Mouse (Mus musculus) left cerebral cortex, postnatal 25 days (tissue): ENCODE measurements around the gene Nphp1. TPM values are rescaled to one million over a fixed set of nuclear protein-coding genes. Genes with fewer than 3 reads are reported as not detected.

Source experiments
- DNase-seq, 2 experiments: peaks; one replicate each; pipeline ENCODE4 v3.0.0; 2022; ENCODE audit warnings: low spot score in 2 of 2, mixed read lengths in 1 of 2
- intact Hi-C: fragments of 180-260 bp; cut with DNase I; formaldehyde crosslinking; loops from one replicate; pipeline ENCODE4 v1.15.1; 2025
- total RNA-seq, 2 experiments: library from RNA; stranded (reverse); gene quantifications; 2 replicates each; pipeline ENCODE4 v1.2.3; 2021

Gene Nphp1
- 10 to 100 TPM; 18.8 to 19.3 TPM for total RNA-seq

DNA sequence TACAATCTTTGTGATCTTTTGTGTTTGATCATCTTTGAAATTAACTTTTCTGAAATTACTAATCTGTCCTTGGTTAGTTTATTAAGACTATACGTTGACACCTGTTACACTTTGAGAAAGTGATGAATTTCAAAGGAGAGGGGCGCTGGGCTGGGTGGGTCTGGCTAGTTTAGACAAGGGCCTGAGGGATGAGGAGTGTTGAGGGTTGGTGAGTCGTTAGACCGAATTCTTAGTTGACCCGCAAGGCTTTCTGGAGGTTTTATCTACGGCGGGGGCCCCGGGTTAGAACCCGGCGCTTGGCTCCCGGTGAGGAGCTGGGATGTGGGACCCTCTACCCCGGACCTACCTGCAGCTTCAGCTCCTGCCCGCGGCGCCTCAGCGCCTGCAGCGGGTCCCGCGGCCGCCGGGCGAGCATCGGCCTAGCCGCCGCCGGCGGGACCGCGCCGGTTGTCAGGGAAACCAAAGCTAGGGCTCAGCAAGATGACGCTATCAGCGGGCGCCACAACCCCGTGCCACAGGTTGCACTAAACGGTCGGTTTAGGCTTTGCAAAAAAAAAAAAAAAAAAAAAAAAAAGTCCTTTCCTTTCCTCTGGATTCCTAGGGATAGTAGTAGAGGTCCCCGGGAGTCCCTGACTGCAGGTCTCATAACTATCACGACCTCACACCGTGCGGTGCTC lies at the start of gene Nphp1:
Gene Nphp1 (minus strand): TSS at position 458 of the 677 bp plus-strand sequence.
- intact Hi-C loops: no loop called here
- DNase-seq: peak; percentile 88 to 89

DNA sequence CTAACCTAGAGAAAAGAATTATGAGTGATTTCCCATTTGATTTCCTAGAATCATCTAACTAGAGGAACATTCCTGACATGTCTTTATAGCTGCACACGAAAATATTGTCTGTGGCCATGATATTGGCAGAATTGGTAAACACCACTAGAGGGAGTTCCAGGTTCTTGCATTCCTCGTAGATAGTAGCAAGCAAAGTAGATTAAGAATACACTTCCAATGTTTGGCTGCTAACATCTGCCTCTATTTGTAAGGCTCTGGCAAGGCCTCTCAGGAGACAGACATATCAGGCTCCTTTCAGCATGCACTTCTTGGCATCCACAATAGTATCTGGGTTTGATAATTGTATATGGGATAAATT lies 44.1 kb upstream of the Nphp1 start:
- DNase-seq: peak in 1 of 2 experiments; percentile 20
- intact Hi-C loops: no loop called here

DNA sequence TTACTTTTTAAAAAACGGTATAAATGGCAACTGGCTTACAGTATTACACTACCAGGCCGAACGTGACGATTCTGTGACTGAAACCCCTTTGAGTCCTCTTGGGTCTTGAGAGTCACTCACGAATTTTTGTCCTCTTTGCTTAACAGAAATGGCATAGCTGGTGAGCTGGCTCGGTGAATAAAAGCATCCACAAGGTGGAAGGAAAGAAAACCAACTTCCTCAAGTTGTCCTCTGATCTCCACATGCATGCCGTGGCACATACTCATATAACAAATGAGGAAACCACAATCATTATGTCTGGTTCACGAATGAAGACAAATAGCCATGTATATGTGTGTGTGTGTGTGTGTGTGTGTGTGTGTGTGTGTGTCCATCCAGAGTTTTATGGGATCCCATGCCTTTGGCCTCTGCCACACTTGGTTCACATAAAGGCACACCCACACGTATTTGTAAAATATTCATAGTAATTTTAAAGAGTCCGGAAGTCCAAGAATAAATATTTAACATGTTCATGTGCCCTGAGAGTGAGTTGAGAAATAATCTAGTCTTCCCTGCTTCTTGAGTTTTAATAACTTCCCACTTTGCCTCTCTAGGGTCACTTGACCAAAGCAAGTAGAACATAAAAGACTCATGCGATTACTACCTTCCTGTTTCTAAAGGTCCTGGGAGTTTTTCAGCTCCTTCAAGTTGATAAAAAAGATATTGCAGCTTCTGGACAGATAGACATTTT lies 43.6 kb upstream of the Nphp1 start:
- no peak for DNase-seq
- intact Hi-C loops: no loop called here

DNA sequence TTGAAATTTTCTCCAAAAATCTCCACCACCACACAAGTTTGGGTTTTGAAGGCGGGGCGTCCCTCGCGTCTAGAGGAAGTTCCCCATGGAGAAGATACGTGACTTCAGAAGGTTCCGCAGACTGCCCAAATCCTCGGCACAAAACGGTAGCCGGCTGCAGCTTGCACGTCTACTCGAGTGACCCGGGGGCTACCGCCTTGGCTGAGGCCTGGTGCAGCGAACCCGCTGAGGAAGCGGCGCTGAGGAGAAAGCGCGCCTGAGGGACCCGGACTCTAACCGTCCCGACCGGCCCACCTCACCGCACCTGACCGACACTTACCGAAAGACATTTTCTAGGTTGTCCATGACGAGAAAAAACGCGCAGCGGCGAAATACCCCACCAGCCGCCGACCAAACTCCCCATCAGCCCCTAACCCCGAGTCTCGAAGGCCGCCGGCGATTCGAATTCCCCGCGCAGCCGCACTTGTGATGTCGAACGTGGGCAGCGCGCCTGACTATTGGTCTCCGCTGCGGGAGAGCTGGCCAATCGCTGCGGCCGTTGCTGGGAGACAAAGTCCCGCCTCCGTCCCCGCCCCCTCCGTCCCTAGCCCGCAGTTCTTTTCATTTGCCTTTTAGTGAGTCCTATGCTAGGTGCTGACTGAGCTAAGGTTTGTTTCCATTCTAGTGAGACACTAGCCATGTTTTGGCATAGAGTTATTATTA lies 42.9 kb upstream of the Nphp1 start, which contains the start of gene Bub1:
Gene Bub1 (minus strand): TSS at position 465 of the 702 bp plus-strand sequence.
- intact Hi-C loops: no loop called here
- peak; percentile 91 to 95 for DNase-seq

DNA sequence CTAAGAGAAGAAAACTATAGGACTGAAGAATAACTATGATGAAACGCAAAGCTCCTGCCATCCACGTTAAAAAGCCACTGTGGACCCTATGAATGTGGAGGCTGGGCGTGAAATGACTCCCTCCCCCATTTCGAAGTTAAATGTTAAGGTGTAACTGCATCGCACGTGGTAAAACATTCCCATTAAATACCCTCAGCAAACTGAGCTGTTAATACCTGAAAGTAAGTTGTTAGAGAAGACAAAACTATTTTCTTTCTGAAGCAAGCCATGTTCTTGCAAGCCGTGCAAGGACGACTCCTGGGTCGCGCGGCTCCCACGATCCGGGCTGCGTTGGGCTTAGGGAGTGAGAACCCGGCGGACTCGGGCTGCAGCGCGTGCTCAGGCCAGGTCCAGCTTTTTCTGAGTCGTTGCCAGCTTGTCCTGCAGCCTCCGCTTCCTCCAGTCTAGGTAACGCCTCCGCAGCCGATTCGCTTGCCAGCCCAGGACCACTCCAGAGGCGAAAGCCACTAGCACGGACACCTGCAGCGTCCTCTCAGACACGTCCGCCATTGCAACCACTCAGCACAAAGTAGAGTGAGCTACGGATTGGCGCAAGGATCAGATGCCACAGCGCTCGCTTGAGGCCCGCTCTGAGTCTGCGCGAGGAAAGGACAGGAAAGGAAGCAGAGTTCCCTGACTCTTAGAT lies 3.4 kb upstream of the Nphp1 start, which contains the start of gene Mtln:
Gene Mtln (minus strand): TSS at position 570 of the 685 bp plus-strand sequence.
- intact Hi-C loops: no loop called here
- DNase-seq: peak; percentile 93 to 96

DNA sequence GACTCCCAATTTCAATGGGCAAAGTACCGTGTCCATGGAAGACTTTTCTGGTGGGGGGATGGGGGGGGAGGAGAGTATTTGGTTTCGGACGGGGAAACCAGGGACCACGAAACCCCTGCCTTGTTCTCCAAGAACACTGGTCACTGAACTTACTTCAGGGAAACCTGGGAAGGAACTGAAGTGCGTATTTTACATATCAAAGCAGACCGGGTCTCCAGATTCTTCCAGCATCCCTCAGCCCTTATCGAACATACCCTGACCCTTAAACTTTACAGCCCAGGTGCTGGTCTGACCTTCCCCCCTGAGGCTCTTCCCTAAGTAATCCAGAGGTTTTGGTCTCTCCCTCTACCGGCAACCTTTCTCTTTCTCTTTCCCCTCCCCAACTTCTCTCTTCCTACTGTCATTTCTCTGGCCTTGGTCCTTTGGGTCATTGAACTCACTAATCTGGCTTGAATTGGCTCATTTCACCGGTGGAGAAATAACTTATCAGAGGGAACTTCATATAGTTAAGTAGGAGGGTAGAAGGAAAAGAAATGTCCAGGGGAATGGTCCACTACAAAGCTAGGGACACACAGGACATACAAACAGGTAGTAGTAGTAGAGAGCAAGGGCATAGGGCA lies 1.1 kb upstream of the Nphp1 start:
- intact Hi-C loops: no loop called here
- DNase-seq: no peak

DNA sequence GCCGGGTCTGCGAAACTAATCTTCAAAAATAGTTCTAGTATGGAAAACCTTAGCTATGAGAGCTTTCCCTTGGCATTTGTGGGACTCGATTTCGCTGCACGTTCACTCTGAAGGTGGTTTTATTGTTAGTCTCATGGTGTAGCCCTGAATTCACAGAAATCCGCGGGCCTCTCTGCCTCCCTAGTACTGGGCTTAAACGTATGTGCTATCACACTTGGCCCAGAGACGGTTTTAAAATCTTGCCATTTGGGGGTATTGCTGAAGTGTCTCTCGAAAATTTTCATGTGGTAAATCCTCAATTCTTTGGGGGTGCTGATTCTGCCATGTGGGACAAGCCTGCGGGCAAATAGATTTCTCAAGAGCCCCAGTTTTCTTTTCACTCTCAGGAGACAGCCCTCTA lies 441 bp upstream of the Nphp1 start:
- intact Hi-C loops: no loop called here
- peak in 1 of 2 experiments; percentile 15 for DNase-seq

DNA sequence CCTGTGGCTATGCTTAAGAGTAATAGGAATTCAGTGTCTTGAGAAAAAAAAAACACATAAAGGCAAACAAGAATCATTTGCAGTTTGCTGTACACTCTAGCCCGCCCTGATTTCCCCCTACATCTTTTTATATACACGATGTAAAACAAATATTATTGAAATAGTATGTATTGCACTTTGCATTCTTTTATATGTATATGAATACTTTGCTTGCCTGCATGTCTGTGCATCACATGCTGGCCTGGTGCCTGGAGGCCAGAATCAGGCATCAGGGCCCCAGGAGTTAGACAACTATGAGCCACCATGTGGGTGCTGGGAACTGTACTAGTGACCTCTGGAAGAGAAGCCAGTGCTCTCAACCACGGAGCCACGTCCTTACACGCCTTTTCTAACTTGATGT lies 1.5 kb downstream of the Nphp1 start:
- intact Hi-C loops: no loop called here
- no peak for DNase-seq

DNA sequence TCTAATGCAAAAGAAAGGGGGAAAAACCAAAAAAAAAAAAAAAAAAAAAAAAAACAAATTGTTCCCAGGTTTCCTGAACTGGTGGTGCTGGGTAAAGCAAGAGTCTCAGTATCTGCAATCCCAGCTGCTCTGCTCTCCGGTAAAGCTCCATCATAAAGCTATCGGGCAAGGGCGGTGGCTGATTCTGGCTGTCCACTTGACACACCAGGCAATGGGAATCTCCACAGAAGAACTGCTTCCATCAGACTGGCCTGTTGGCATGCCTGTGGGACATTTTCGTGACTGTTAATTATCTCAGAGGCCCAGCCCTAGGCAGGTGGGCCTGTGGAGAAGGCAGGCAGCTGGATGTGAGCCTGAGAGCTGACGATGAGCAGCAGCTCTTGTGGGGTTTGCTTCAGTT lies 10.2 kb downstream of the Nphp1 start:
- intact Hi-C loops: no loop called here
- DNase-seq: no peak

DNA sequence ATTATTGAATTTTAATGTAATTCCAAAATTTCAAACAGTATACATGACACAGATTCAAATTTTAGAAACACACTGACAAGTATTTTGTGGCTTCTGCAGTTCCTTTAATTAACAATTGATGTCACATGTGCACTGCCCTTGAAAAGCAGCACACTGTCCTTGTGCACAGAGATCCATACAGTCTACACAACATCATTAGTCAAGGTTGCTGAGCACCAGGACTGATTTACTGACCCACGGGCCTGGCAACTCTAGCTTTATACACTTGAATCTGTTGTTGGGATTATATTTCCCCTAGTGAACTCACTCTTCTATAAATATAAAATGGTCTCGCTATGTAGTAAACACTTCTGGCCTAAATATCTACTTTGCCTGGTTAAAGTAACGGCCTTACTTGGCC lies 13.7 kb downstream of the Nphp1 start:
- intact Hi-C loops: no loop called here
- DNase-seq: no peak

DNA sequence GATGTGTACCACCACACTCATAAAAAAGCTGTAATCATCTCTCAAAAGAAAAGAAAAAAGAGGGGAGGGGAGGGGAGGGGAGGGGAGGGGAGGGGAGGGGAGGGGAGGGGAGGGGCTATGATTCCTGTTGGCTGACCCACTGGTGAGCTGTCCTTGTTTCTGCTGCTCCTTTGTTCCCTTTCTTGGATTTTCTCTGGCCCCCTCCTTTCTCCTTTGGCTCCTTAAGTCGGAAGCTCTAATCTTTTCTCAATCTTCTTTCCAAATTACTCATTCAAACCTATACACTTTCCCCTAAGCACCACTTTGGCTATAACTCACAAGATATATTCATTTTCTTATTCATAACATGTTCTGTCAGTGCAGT lies 14.1 kb downstream of the Nphp1 start:
- intact Hi-C loops: no loop called here
- DNase-seq: no peak

DNA sequence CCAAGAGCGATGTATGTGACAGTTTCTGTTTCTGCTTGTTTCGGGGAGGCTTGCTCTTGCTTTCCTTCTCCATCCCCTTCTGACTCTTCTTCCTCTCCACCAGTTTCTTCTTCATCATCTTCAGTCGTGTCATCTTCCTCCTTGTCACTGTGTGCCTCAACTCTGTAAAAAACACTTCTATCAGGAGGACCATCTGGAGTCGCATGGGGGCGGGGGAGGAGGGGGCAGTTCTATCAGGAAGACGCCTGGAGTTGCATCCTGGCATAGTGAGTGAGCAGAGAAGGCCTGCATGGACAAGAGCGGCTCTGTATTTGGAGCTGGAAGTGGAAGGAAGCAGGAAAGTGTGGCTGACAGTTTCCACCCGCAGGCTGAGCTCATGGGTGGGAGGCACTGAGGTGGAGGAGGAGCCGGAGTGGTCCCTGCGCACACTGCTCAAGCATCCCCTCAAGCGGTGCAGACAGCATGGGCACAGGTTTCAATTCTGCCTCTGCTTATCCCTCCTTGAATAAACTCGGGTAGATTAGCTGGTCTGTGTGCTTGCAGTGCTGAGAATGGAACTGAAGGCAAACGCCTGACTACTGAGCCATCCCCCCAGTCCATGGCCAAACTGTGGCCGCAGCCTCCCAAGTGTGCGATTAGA lies 14.6 kb downstream of the Nphp1 start:
- intact Hi-C loops: no loop called here
- DNase-seq: peak in 1 of 2 experiments; percentile 37

DNA sequence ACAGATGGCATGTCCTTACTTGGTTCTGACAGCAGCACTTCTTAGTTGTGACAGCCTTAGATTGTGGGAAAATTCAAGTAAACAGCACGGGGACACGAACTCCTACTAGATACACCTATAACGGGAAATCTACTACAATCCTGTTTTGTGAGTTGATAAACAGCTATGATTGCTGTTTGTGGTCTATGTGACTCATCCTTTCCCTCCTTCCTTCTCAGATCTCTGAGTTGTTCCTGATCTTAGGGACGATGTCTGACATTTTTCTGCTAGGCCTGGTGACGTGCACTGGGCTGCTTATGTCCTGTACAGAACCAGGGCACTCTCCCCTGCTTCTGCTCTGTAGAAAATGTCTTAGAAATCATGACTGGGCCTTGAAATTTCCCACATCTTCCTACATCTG lies 27.1 kb downstream of the Nphp1 start:
- intact Hi-C loops: no loop called here
- no peak for DNase-seq

DNA sequence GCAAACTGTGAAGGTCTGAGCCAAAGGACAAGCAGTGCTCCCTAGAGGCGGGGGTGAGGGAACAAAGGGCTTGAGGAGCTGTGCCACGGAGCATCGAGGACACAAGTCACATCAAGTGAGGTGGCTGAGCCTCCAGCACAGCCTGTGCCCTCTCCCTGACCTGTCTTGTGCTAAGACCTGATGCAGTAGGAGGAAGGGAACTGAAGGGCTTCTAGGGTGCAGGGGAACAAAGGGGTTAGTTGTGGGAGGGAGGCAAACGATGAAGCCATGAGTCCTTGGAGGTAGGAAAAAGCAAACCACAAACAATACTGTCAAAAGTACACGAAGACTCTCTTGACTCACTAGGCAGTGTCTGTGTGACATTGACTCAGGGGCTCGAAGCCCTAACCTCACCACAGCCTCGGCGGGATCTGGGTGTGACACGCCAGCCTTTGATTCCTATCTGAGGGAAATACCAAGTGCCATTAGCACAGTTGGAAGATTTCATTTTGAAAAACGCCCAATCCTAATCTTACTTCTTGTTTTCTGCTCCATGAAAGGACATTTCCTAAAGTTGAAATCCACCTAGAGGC lies 28.2 kb downstream of the Nphp1 start:
- no peak for DNase-seq

DNA sequence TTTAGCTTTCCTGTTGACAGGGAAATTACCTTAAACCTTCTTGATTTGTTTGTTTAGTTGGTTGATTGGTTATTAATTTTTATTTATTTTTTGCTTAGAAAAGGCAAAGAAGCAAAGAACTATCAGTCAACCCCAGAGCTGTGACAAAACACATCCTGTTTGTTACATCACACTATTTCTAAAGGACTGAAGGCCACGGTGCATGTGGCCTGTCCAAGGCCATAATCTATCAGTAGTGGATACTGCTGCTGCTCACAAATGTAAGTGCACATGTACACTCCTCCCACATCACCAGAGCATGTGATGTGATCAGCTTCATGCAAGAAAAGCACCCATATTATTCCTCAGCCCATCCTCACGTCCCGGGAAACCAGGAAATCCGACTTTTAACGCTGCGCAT lies 28.7 kb downstream of the Nphp1 start:
- intact Hi-C loops: no loop called here
- no peak for DNase-seq

More for the DNA sequence above, 28.2 kb downstream of the Nphp1 start:
- intact Hi-C loops: no loop called here

DNA sequence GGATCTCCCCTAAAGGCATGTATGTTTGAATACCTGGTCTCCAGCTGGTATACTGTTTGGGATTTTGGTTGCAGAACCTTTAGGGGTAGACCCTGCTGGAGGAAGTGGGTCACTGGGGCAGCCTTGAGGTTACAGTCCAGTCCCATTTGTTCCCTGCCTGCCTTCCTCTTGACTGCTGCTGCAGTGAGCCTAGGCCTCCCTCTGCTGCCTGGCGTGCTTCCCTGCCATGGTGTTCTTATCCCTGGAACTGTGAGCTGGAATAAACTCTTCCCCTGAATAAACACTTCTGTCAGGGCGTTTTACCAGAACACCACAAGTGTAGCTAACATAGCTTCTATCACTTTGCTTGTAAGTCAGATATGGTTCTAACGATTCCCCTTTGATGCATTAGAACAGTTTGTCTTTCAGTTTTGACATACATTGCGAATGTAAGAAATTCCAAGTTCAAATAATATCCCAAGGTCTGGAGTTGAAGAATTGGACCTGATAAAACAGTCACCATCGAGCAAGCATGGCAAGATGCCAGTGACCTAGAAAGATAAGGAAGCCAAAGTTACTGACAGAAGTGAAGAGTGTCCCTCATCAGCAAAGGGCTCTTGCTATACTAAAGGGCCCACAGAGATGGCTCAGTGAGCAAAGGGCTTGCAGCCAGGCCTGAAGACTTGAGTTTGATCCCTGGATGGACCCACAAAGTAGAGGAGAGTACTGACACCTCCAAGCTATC lies 29.4 kb downstream of the Nphp1 start:
- intact Hi-C loops: no loop called here
- no peak for DNase-seq

DNA sequence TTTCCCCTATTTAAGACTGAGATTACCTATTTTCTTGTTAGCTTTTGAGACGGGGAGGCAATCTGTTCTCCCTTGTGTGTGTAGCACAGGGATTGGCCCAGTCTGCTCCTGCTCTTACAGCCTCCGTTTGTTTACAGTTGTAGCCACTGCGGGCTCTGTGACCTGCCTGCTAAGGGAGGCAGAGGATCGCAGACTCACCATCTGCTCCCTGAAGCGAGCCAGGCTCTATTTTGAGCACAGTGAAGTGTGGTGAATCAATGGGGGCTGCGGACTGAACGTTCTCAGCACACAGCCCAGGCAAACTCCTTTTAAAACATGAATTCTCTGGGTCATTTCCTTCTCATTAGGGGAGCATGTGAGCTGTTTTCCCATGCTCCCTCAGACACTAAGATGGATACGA lies 31.5 kb downstream of the Nphp1 start:
- intact Hi-C loops: no loop called here
- DNase-seq: peak; percentile 54 to 56

DNA sequence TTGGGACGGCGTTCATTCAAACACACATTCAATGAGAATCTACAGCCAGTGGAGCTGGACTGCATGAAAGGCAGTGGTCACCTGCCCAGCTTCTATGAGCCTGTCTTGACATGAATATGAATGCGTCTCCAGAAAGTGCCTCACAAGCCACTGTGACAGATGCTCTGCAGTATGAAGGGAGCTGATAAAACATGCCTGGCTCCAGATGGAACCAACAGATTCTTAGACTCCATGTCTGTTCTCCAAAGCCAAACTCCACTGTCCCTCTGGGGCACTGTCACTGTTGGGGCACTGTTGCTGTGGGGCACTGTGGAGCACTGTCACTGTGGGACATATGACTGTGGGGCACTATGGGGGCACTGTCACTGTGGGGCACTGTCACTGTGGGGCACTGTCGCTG lies 34.6 kb downstream of the Nphp1 start:
- no peak for DNase-seq
- intact Hi-C loops: no loop called here
